Mouse (Mus musculus) layer of hippocampus, adult 9-10 months (tissue): ENCODE data around the gene Samd4.

ENCODE experiments used
- DNase-seq: peaks from one replicate; pipeline ENCODE4 v3.0.0; 2022; ENCODE audit warnings: low spot score

The Samd4 gene

DNA sequence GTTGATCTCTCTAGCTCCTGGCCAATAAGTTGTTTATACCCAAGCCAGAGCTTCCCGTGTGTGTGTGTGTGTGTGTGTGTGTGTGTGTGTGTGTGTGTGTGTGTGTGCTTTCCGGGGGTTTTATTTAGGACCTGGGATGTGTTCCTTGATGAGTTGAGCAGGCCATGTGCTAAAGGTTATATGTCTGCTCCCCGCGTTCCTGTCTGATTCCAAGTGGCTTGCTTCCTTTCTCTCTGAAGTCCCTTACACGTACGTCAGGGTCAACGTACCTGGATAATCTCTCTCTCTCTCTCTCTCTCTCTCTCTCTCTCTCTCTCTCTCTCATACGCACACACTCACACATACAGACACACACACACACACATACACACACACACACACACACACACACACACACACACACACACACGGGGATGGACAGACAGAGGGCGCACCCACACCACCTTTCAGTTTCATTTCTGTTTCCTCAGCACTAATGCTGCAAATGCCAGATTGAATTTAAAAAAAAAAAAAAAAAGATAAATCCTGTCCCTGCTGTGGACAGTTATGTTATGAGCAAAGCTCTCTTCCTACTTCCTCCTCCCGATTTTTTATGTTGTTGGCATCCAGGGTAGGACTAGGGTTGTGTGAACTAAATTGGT is 117.6 kb downstream of the Samd4 start:
- DNase-seq = no peak

DNA sequence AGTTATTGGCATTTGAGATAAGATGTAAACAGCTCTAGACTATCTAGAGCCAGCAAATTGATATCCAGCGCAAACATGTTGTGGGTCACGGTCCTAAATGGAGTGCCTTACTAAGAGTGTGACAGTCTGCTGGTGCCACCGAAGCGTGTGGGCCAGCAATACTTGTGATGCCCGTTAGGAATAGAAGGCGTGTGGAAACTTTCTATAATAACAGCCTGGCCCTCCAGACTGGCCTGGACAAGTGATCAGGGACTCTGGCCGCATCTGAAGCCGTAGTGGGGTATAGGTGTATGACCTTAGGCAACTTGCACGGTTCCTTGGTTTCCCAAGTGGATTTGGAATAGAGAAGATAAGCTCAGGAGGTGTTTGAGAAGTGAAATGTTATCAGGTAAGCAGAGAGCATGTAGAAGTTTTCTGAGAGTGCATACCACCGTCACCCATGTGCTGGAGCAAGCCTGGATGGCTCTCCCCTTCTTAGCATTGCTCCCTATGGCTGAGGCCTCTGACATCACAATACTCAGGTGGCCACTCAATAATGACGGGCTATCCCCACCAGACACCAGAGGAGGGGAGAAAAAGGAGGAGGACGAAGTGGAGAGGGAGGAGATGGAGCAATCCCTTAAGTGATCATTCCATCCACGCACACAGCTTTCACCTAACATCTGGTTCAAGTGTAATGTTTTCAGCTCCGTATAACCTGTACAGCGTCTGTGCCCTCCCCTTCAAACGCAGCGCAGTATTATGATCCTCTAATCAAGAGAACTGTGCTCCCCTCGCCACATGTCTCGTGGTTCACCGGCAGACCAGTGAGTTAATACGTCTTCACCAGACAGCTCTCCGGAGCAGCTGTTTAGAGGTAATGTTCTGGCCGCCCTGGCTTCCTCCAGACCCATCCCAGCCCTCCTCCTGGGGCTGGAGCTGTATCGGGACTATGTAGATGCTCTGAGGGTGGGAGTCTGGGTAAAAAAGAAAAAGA is 118.4 kb downstream of the Samd4 start:
- no peak for DNase-seq

DNA sequence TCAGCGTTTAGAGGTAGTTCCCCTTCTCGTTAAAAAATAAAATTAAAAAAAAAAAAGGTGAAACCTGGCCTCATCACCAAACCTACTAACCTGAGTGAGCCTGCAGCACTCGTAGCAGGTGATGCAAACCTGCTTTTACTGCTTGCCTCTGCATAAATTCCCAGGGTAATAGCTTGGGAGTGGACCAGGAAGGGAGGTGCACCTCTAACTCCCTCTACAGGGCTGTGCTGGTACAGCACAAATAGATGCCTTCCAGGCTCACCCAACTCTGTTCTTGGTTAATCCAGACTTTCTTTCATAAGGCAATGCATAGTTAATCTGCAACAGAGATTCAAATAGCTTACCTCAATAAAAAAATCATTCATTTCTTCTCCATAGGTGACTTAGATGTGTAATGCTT is 121.5 kb downstream of the Samd4 start:
- DNase-seq = no peak

DNA sequence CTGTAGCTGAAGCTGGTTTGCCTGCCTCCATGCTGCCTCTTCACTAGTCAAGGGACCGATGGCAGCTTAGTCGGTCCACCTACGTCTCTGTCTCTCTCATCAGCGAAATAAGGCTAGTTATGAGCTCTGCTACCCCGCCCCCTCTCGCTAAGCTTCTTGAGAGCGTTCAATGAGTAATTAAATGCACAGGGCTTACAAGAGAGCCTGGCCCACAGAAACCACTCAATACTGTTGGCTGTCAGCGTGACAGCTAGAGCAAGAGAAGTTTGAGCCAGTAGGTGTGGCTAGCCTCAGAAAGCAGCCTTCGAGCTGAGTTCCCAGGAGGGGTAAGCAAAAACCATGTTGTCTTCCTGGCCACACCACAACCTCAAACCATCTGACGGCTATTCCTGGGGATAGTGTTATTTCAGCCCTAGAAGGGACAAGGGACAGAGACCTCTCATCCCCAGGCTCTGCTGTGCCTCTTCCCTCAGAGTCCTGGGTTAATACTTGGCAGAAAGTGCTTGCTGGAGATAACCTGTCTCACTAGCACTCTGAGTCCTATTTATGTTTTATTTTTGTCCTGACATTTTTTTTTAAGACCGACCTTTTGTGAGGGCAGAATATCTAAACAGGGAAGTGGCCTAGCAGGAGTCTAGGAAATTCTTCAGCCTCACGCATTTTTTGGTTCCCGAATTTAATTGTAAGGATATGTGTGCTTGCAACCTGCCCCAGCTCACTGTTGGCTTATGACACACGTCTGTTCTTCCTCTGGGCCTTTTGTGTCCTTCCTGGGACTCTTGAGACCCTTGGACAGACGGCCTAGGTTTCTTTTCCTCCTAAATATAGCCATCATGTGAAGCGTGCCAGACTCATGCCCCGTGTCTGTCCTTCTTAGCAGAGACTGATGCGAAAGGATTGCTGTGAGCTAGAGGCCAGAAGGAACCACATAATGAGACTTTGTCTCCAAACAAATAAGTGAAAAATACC is 128.8 kb downstream of the Samd4 start:
- DNase-seq = no peak

DNA sequence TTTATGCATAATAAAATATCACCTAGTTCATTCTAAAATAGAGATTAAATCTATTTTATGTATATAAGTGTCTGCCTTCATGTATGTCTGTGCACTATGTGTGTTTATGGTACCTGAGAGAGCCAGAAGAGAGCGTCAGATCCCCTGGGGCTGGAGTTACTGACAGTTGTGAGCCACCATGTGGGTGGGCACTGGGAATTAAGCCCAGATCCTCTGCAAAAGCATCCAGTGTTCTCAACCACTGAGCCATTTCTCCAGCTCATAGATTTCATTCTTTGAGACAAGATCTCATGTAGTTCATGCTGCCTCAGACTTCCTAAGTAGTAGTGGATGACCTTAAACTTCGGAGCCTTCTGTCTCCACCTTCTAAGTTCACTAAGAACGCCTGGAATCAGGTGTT is 133.0 kb downstream of the Samd4 start:
- no peak for DNase-seq

DNA sequence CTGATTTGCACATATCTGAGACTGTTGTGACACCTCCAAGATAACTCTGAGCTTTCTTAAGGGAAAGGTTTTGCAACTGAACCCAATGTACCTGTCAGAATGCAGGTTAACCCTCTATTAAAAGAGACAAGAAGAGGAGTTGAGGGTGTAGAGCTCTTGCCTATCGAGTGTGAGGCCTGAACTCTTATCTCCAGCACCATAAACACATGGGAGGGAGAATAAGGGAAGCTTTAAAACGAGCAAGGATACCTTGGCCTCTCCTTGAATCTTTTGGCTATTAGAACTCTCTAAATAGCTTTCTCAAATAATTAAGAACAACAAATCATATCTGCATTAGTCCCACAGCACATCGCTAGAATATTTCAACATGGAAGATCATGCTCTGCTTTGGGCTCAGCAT is 135.0 kb downstream of the Samd4 start:
- no peak for DNase-seq

DNA sequence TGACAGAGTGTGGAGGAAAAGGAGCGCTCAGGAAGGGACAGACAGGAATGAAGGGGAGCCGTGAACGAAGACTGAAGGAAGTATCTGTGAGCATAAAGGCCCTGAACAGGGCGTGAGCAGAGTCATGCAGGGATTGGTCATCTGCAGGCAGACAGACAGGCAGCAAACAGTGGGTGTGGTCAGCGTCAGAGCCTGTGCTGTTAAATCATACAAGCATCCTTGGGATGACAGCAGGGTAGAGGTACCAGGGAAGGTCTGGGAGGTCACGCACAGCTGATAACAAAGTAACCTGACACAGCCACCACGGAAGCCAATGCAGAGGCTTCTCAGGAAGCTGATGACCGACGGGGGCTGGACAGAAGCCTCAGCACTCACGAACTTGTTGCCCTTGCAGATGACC is 138.2 kb downstream of the Samd4 start:
- no peak for DNase-seq

DNA sequence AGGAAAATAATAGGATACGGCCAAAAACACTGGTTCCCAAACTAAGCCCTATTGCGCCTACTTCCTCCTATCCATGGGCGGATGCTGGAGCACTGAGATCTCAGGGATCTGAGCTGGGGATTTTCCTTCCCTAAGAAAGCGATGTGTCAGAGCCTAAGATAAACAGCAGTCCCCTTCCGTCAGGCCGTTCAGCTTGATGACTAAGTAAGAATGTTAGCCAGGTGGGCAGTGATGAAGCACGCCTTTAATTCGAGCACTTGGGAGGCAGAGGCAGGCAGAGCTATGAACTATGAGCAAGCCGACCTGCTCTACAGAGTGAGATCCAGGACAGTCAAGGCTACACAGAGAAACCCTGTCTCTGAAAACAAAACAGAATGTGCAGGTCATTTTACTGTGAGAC is 140.9 kb downstream of the Samd4 start:
- no peak for DNase-seq

DNA sequence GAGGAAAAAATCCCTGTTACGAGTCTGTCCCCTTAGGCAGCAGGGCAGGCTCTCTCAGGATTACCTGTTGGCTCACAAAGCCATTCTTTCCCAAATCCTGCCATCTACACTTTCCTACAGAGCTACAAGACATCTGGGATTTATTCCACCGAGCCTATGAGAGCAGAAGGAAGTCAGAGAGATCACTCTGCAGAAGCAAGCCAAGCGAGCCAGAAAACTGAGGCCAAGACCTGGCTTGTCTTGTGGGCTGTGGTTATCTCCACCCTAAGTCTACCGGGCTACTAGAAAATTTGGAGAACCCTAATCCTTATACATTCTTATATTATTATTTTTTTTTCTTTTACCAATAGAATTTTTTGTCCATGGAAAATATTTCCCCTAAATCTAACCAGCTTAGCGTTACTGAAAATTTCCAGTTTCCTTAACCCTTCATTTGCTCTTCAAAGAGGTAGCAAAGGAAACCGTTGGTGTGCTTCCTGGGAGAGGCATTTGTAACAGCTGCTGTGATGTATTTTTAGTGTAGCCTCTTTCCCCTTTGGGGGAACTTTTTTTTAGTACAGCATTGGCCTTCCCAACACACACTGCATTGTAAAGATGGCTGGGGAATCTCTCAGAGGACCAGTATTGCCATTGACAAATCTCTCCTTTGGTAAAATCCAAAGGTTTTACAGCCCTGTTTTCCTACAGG is 144.9 kb downstream of the Samd4 start:
- no peak for DNase-seq

DNA sequence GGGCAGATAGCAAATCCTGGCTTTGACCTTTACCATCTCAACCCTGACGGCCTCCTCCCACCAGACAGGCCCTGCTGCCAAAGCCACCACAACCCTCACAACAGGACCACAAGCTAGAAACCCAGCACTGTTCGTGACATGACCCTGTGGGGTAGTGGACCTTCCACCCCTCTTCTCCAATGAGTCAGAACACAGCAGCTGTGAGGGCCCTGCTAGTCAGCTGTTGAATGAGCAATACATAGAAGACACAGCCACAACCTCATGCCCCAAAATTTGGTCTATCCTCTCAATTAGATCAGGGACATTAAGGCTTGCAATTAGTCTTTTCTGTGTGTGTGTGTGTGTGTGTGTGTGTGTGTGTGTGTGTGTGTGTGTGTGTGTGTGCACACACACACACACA is 148.9 kb downstream of the Samd4 start:
- no peak for DNase-seq

DNA sequence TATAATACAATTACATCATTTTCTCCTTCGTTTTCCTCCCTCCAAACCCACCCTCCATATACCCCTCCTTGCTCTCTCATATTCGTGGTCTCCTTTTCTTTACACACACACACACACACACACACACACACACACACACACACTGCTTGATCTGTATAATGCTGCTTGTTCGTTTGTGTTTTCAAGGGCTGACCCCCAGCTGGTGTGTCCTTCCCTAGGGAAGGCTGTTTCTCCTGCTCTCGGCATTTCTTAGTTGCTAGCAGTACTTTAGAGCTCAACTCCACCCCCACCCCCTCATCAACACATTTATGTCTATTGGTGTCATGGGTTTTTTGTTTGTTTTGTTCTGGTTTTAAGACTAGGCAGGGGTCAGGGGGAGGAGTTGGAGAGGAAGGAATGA is 149.5 kb downstream of the Samd4 start:
- no peak for DNase-seq

DNA sequence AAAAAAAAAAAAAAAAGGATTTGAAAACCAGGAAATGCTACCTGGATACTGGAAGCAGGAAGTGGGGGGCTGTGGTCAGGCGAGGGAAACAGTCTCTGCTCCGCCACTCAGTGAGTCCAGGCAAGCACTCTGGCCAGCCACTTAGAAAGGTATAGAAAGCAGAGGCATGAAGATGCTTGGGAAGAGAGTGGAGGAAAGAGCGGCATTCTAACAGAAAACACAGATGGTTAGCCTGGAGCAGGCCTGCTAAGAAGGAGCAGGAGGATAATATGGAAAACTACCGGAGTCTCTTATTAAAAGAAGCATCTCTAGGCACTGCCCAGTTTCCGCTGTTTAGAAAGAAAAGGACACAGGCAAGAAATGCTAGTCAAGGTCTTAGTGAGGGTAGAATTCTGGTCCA is 150.8 kb downstream of the Samd4 start:
- DNase-seq = no peak

DNA sequence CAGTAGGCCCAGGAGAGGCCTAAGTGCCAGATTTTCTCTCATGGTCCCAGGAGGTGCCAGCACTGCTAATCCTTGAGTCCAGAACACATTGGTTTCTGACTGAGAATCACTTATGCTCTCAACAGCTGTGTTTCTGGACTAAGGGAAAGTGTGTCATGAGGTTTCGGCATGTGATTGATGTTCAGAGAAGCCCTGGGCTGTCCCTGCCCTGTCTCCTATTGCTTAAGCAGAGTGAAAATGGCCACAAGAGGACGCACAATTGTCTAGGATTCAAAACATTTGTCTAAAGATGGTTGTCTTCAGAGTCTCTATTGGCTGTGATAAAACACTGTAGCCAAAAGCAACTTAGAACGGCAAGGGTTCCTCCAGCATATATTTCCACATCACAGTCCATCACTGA is 159.0 kb downstream of the Samd4 start:
- DNase-seq = no peak

DNA sequence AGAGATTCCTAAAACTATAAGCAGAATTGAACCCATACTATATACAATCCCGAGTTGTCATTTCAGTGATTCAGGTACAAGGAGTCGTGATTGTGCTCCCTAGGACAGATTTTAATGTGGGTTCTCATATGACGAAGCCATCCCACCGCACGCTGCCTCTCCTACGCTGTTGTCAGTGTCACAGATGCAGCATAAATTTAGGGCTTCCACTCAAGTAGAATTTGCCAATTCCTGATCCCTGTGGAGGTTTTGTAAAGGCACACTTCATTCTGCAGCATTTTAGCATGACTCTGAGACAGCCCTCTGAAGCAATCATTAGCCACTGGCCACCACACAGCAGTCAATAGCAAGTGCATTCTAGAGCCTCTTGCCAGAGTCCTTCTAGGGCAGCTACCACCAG is 166.4 kb downstream of the Samd4 start:
- peak; percentile 8 for DNase-seq

DNA sequence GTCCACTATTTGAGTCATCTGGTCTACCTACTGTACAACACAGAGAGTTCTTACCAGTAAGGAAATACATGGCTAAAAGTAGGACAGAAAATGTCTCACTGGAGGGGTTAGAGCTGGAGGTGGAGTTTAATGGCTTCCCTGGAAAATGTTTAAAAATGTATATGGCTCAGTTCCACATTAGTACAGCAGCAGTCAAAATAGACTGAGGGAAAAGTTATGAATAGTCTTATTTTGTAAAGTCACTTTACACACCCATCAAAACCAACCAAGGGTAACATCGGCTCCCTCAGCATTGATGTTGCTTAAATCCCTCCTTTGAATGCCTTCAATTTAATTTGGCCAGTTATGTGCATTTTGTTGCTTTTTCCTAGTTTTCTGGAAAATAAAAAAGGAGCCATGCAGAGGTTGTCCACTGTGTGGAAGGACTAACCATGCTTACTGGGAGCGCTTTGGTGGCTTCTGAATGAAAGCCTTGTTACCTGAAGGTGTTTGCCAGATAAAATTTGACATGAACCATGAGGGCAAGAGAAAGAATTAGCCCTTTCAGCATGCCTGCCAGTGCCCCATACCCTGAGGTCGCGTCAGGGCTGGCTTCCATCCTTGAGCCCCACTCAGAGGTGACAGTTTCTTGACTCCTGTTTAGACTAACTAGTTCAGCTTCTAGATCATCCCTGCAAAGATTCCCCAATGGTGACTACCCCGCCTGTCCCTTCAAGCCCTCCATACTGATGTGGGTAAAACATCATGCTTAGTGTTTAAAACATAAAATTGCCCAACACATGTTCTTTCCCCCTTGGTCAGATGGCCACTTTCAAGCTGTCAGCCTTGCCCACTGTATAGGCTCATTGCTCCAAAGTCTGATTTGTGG is 169.3 kb downstream of the Samd4 start:
- no peak for DNase-seq

DNA sequence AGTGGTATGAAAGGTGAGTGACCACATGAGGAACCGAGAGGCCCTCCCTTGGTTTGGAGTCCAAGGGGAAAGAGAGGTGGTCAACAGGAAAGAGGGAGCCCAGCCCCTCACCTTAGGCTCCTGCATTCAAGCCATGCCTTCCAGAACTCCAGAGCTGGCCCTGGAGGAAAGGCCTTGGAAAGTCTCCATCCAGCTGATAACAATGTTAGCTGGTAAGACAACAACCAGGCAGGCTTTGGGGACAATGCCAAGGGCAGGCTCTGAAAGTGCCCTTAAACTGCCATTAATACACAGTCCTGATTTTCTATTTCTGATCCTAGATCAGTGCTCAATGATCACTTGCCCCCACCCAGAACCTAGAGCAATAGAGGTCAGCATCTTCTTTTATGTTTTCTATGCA is 170.4 kb downstream of the Samd4 start:
- DNase-seq = no peak

DNA sequence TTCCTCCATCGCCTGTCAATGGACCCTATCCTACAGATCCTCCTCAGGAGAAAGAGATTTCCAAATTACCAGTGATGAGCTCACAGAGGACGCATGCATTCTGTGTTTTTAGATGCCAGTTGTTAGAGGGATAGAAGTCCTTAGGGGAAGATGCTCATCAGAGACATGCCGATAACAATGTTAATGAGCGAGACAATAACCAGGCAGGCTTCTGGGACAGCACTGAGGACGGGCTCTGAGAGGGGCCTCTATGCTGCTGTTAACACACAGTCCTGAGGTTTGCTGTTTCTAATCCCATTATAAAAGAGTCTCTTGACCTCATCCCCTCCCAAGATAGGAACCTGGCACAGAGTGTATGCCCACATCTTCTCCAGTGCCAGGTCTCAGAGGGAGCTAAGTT is 171.2 kb downstream of the Samd4 start:
- no peak for DNase-seq

DNA sequence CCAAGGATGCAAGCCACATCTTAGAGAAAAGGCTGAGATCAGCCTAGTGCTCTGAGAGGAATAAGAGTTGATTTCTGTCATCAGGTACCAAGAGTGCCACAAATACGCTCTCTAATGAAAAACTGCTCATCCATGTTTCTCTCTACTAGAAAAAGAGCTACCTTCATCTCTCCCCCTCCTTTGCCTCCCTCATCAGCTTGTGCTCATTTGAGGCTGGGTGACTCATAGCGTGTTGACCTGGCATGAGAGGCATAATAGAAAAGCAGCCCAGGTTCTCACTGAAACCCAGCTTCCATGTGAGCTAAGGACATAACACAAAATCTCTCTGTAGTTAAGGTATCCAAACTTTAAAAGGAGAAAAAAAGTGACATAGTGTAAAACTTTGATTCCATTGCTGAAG is 176.3 kb downstream of the Samd4 start:
- no peak for DNase-seq

DNA sequence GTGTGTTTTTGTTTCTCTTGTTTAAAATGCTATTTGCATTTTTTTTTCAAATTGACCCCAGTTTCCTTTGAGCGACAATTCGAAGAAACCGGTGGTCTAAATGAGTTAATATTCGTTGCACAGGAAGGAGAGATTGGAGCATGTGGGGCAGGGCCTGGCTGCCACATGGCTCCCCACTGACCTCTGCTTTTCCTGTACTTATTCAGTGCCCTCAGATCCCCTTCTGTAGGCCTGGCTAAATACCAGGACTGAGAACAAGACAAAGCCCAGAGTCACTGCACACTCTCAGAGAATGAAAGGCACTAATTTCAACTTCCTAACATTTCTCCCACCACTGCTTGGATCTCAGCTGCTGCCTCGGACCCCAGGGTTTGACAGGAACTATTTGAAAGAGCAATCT is 182.4 kb downstream of the Samd4 start:
- no peak for DNase-seq

DNA sequence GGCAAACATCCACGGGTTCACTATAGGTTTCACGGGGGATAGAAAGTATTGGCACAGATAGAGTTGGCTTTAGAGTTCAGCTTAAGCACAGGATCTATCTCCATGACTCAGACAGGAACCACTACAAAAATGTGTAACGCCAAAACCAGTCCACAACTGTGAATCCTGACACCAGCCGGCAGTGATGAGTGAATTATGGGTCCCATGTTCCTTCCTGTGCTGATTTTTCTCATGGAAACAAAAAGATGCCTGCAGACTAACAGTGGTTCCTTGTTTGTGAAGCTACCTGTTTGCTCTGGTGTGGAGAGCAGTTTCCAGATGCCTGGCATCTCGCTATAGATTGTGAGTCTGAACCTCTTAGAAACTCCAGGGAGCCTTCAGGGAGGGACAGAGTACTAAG is 184.2 kb downstream of the Samd4 start:
- no peak for DNase-seq
